8 mouse cellular contexts compared by ENCODE assay signal in genomic region chr5:69338916-69339622, GRCm38 (mm10). TPM values are rescaled to one million over a fixed set of nuclear protein-coding genes. Genes with fewer than 3 reads are reported as not detected.
DNase-seq lines count a peak whose midpoint lies in the region; ATAC-seq and TF ChIP-seq lines count a peak whose summit lies in the region.
"Had no signal": no experiment of that assay in that cellular context is flagged by ENCODE, and none has a peak within 500 bp of the region (broad histone marks: within the 10 kb centered on the region; RNA-seq: fewer than 3 reads in every experiment).

No protein-coding gene starts in this region.

- H3K4me3 ChIP-seq in hindbrain, embryonic 12.5 days, result peak overlapping the region; percentile 63; the same call in 1 of the 2 replicates
- H3K4me3 ChIP-seq in left cerebral cortex, adult 2 months, result no peak overlapping the region
- H3K4me3 ChIP-seq: megakaryocyte, embryonic 14.5 days had no signal

- peak overlapping the region; percentile 94 for H3K4me2 ChIP-seq in hindbrain, embryonic 12.5 days (replicated peaks)

- no peaks in the 10 kb centered on the region for H3K36me3 ChIP-seq in hindbrain, embryonic 12.5 days

- peaks cover 16% of the 10 kb centered on the region for H3K27me3 ChIP-seq in hindbrain, embryonic 12.5 days

- H3K9ac ChIP-seq in hindbrain, embryonic 12.5 days, result no peak overlapping the region

- no peak for ATAC-seq in hindbrain, embryonic 12.5 days (ENCODE audit: low FRiP score)

- intact Hi-C loops in left cerebral cortex, adult 2 months (cut with DNase I), result no loop called here

- 32% methylated on average over 4 of the region's 4 CpGs for WGBS in hindbrain, embryonic 12.5 days

- H3K27ac ChIP-seq in hindbrain, embryonic 12.5 days, result no peak overlapping the region
- H3K27ac ChIP-seq in left cerebral cortex, adult 2 months, result no peak overlapping the region

- TF ChIP-seq CTCF in left cerebral cortex, adult 2 months (IDR thresholded peaks at IDR 0.05), result no peak

- H3K4me1 ChIP-seq in hindbrain, embryonic 12.5 days, result peaks cover 12% of the 10 kb centered on the region

- DNase-seq in Muller cell, postnatal 12 days (ENCODE audit: inconsistent ontology term), result peak; percentile 35
- DNase-seq in cerebellum, adult 18-20 months, result peak; percentile 16 to 43
- DNase-seq in lung, postnatal 36 days, result peak; percentile 57
- DNase-seq in left cerebral cortex, adult 2 months (ENCODE audit: extremely low spot score in 1 of 2, low spot score in 2 of 2), result no peak
- DNase-seq in right cerebral cortex, postnatal 36 days (ENCODE audit: low spot score in 2 of 2), result no peak
- DNase-seq in left cerebral cortex, adult 18-20 months (ENCODE audit: low spot score in 2 of 2), result no peak

- H3K9me3 ChIP-seq in hindbrain, embryonic 12.5 days (replicated peaks), result no peaks in the 10 kb centered on the region

RNA-seq across cellular contexts. Expression of gene Kctd8, which starts 2.4 kb away (rescaled TPM):
- polyA plus RNA-seq in hindbrain, embryonic 12.5 days (2016; fragmentation: Nextera tagmentation; extraction: Ambion mirVana), result 6.9 and 7.3 TPM in 2 replicates
- 1 to 10 TPM; 8.8 to 9.1 TPM for total RNA-seq in left cerebral cortex, adult 2 months (2021)
- total RNA-seq in left cerebral cortex, adult 18-20 months (2021), result 1 to 10 TPM; 8.3 to 8.9 TPM

Comparison
In these comparisons a context has a peak if more than half of its experiments do, and no peak if none do; other contexts are left out.
1. DNase-seq: peak in Muller cell, postnatal 12 days (single experiment), cerebellum, adult 18-20 months (2 of 2) and lung, postnatal 36 days (single experiment); none in left cerebral cortex, adult 2 months (0 of 2), right cerebral cortex, postnatal 36 days (0 of 2) and left cerebral cortex, adult 18-20 months (0 of 2).